Mouse (Mus musculus) kidney, adult 2 months (tissue): ENCODE measurements around the gene Rpl38. TPM values are rescaled to one million over a fixed set of nuclear protein-coding genes. Genes with fewer than 3 reads are reported as not detected.
"Not testable (repeated sequence)": the region's sequence is repeated elsewhere in the genome, so short reads cannot be mapped to it uniquely, and the experiment has no call there.

Experiments used
- DNase-seq: peaks from one replicate; pipeline ENCODE4 v3.0.0; 2021
- H3K27ac ChIP-seq: fragments of 200-500 bp; 2 replicates; pipeline ENCODE4 v1.5.1; 2012; ENCODE audit warnings: low read depth, low read length, control low read depth, inconsistent platforms; ENCODE audit not compliant: insufficient read depth
- H3K27me3 ChIP-seq: fragments of 200-500 bp; replicated peaks from 2 replicates; pipeline ENCODE4 v1.6.1; 2012; ENCODE audit warnings: mild to moderate bottlenecking, moderate library complexity, low read length, inconsistent platforms; ENCODE audit not compliant: control insufficient read depth, insufficient read depth
- H3K36me3 ChIP-seq: fragments of 200-500 bp; 2 replicates; pipeline ENCODE4 v1.6.1; 2012; ENCODE audit warnings: mild to moderate bottlenecking, moderate library complexity, low read length, inconsistent platforms; ENCODE audit not compliant: control insufficient read depth, insufficient read depth
- H3K4me1 ChIP-seq: fragments of 200-500 bp; 2 replicates; pipeline ENCODE4 v1.6.1; 2011; ENCODE audit warnings: low read length; ENCODE audit not compliant: control insufficient read depth, insufficient read depth
- H3K4me3 ChIP-seq: fragments of 200-500 bp; 2 replicates; pipeline ENCODE4 v1.5.1; 2011; ENCODE audit warnings: mild to moderate bottlenecking, low read depth, low read length, control low read depth; ENCODE audit not compliant: insufficient read depth
- CTCF ChIP-seq: fragments of 200-500 bp; conservative IDR thresholded peaks from 2 replicates; pipeline ENCODE4 v1.5.1; 2011; ENCODE audit warnings: low read depth, mild to moderate bottlenecking, control low read depth, low read length, moderate library complexity, mixed read lengths; ENCODE audit not compliant: insufficient read depth, insufficient read length
- POLR2A ChIP-seq: fragments of 200-500 bp; IDR thresholded peaks from one replicate; pipeline ENCODE4 v1.6.1; 2011; ENCODE audit warnings: low read depth, low read length, control low read depth
- WGBS: fragments of 180-500 bp; shearing (Covaris S2); methylation state at CpG from one replicate; pipeline ENCODE4 v1.1.7; 2018; 5-methylcytosine and 5-hydroxymethylcytosine counted together
- polyA plus RNA-seq: library from polyadenylated mRNA; depleted of rRNA; stranded (reverse); fragments of >200 nt; gene quantifications from 2 replicates; pipeline ENCODE4 v1.2.3, GENCODE M21; 2012

Gene Rpl38
- polyA plus RNA-seq, 1 experiment: 738 TPM

GRCm38 (mm10) chr11:114674180-114674579 lies 5.9 kb downstream of the Rpl38 start:
- Histone ChIP-seq H3K27me3 (no peaks in the 10 kb centered on the region), H3K4me3 (no peak overlapping the region)
- no peak for DNase-seq

GRCm38 (mm10) chr11:114674796-114675195 lies 6.5 kb downstream of the Rpl38 start:
- H3K36me3 ChIP-seq, H3K4me3 ChIP-seq, H3K27me3 ChIP-seq, DNase-seq, H3K27ac ChIP-seq: not testable (repeated sequence)
- H3K4me1 ChIP-seq: peaks cover 29% of the 10 kb centered on the region
- 81% methylated on average over 2 of the region's 3 CpGs for WGBS

More at GRCm38 (mm10) chr11:114674180-114674579, 5.9 kb downstream of the Rpl38 start:
- Histone ChIP-seq H3K4me1 (peaks cover 22% of the 10 kb centered on the region), H3K36me3 (peaks cover 3% of the 10 kb centered on the region; the same call in 1 of the 2 replicates), H3K27ac (no peak overlapping the region)
- no peak for TF ChIP-seq POLR2A
- TF ChIP-seq CTCF: no peak
- 53% methylated on average over 8 of the region's 8 CpGs for WGBS

- TF ChIP-seq POLR2A (peak; percentile 79), CTCF (no peak)
- H3K27ac ChIP-seq: peak within 1 kb of the TSS; percentile 55
- DNase-seq: peak; percentile 92
- peaks cover 3% of the 10 kb centered on the region; the same call in 1 of the 2 replicates for H3K36me3 ChIP-seq
- H3K4me3 ChIP-seq: peak within 1 kb of the TSS; percentile 92
- H3K27me3 ChIP-seq: no peaks in the 10 kb centered on the region
- WGBS: under 1% methylated on average over 39 of the region's 40 CpGs
- H3K4me1 ChIP-seq: peaks cover 26% of the 10 kb centered on the region
Measured at GRCm38 (mm10) chr11:114675341-114675825, 7.1 kb downstream of the Rpl38 start, which contains the start of gene Ttyh2. TSS of gene Ttyh2 (plus strand) at chr11:114675431.

- Histone ChIP-seq H3K36me3 (peaks cover 3% of the 10 kb centered on the region; the same call in 1 of the 2 replicates), H3K27ac (peak overlapping the region; percentile 55), H3K4me3 (peak overlapping the region; percentile 92), H3K27me3 (no peaks in the 10 kb centered on the region), H3K4me1 (peaks cover 21% of the 10 kb centered on the region; the same call in 1 of the 2 replicates)
- TF ChIP-seq CTCF: no peak
- no peak for TF ChIP-seq POLR2A
- DNase-seq: peak; percentile 52
- 7% methylated on average over 27 of the region's 27 CpGs for WGBS
Measured at GRCm38 (mm10) chr11:114675826-114676401, 7.6 kb downstream of the Rpl38 start.

- Histone ChIP-seq H3K4me1 (peaks cover 19% of the 10 kb centered on the region; the same call in 1 of the 2 replicates), H3K27ac (peak overlapping the region; percentile 55), H3K36me3 (peaks cover 3% of the 10 kb centered on the region; the same call in 1 of the 2 replicates), H3K4me3 (peak overlapping the region; percentile 92), H3K27me3 (no peaks in the 10 kb centered on the region)
- TF ChIP-seq CTCF (no peak), POLR2A (no peak)
- 27% methylated on average over 14 of the region's 14 CpGs for WGBS
- DNase-seq: peak; percentile 94
Measured at GRCm38 (mm10) chr11:114676431-114676830, 8.1 kb downstream of the Rpl38 start.

GRCm38 (mm10) chr11:114676896-114677530 lies 8.7 kb downstream of the Rpl38 start:
- H3K4me3 ChIP-seq: 0 out of 2 replicates have a peak overlapping the region, but pooled peaks have one; percentile 10
- H3K27me3 ChIP-seq: no peaks in the 10 kb centered on the region
- peak overlapping the region; percentile 11; the same call in 1 of the 2 replicates for H3K27ac ChIP-seq
- peaks cover 3% of the 10 kb centered on the region; the same call in 1 of the 2 replicates for H3K36me3 ChIP-seq
- peaks cover 19% of the 10 kb centered on the region; the same call in 1 of the 2 replicates for H3K4me1 ChIP-seq
- no peak for DNase-seq
- TF ChIP-seq POLR2A (no peak), CTCF (no peak)
- WGBS: 47% methylated on average over 9 of the region's 9 CpGs

GRCm38 (mm10) chr11:114679582-114679981 lies 11.3 kb downstream of the Rpl38 start:
- Histone ChIP-seq H3K27me3 (no peaks in the 10 kb centered on the region), H3K4me1 (peaks cover 21% of the 10 kb centered on the region), H3K4me3 (no peak overlapping the region), H3K27ac (no peak overlapping the region), H3K36me3 (no peaks in the 10 kb centered on the region)
- peak; percentile 54 for DNase-seq
- WGBS: 34% methylated on average over 8 of the region's 8 CpGs
- no peak for TF ChIP-seq POLR2A
- no peak for TF ChIP-seq CTCF
